ENCODE assay signal across 8 mouse cellular contexts in genomic region chr2:27973840-27974239, GRCm38 (mm10).
DNase-seq lines count a peak whose midpoint lies in the region; ATAC-seq and TF ChIP-seq lines count a peak whose summit lies in the region.

No protein-coding gene starts in this region.

- dilution Hi-C loops in CH12.LX (cut with MboI; ENCODE audit: extremely low pct_ligation_motif_present, extremely low pct_unique_long_range_greater_than_20kb, low sequenced_read_pairs): no loop called here

- ATAC-seq in CD4-positive, CD25-positive, alpha-beta regulatory T cell, adult 4 months: no peak

- peaks cover 78% of the 10 kb centered on the region for H3K27me3 ChIP-seq in CH12.LX (replicated peaks)
- no peaks in the 10 kb centered on the region for H3K27me3 ChIP-seq in splenic B cell, adult 2 months (ENCODE audit: control insufficient read depth, insufficient read depth, low read length, poor library complexity, severe bottlenecking)

- H3K27ac ChIP-seq in CH12.LX (ENCODE audit: insufficient read depth, low read depth): no peak overlapping the region

- H3K9ac ChIP-seq in CH12.LX (ENCODE audit: insufficient read depth, low read depth): no peak overlapping the region

- peak; percentile 48 for TF ChIP-seq RAD21 in CH12.LX (IDR thresholded peaks at IDR 0.05; ENCODE audit: low read depth, low read length)

- in situ Hi-C loops in CH12.LX (cut with MboI; ENCODE audit: low pct_ligation_motif_present, low pct_unique_long_range_greater_than_20kb, low sequenced_read_pairs): loop anchor here (10.0 to 25.0 kb wide), 2 partner anchors 199 to 412 kb away; no protein-coding TSS in a partner anchor

- TF ChIP-seq EP300 in CH12.LX (IDR thresholded peaks at IDR 0.05; ENCODE audit: low read length): no peak

- peak; percentile 49 for DNase-seq in CD4-positive, CD25-positive, alpha-beta regulatory T cell, adult 2 months (ENCODE audit: low read depth, low spot score)
- DNase-seq in CH12.LX (ENCODE audit: extremely low read depth): peak; percentile 24
- peak; percentile 35 for DNase-seq in cerebellum, adult 11-12 months
- DNase-seq in frontal cortex, postnatal 25 days (ENCODE audit: low spot score in 2 of 2): peak; percentile 55 to 68
- DNase-seq in layer of hippocampus, adult 18-20 months (ENCODE audit: low spot score in 2 of 2): peak; percentile 18 to 72
- peak; percentile 80 for DNase-seq in lung, postnatal 14 days
- DNase-seq in splenic B cell, adult 2 months (ENCODE audit: low read depth, low spot score): peak; percentile 44

- H3K79me2 ChIP-seq in CH12.LX (replicated peaks; ENCODE audit: control insufficient read depth, extremely low read depth, insufficient read depth, poor library complexity, severe bottlenecking): no peaks in the 10 kb centered on the region

- H3K4me2 ChIP-seq in CH12.LX (ENCODE audit: insufficient read depth, low read depth, poor library complexity, severe bottlenecking): no peak overlapping the region

- H3K4me1 ChIP-seq in CH12.LX (ENCODE audit: control insufficient read depth in 1 of 2, insufficient read depth in 2 of 2): no peaks in the 10 kb centered on the region

- H3K4me3 ChIP-seq in CH12.LX (replicated peaks in 1 of 3; ENCODE audit: low read depth in 2 of 3, low read length in 2 of 3, poor library complexity in 1 of 3): no peak overlapping the region

- no peaks in the 10 kb centered on the region for H3K36me3 ChIP-seq in CH12.LX (replicated peaks in 1 of 2; ENCODE audit: control insufficient read depth in 1 of 2, insufficient read depth in 1 of 2, low read length in 1 of 2)
- H3K36me3 ChIP-seq in splenic B cell, adult 2 months (ENCODE audit: control insufficient read depth, insufficient read depth, low read length, poor library complexity, severe bottlenecking): no peaks in the 10 kb centered on the region

- no peak for TF ChIP-seq POLR2A in CH12.LX (IDR thresholded peaks at IDR 0.05; ENCODE audit: low read depth, low read length)

- TF ChIP-seq CTCF in CH12.LX (conservative IDR thresholded peaks at IDR 0.05 in 1 of 2, IDR thresholded peaks at IDR 0.05 in 1 of 2; ENCODE audit: low read depth in 2 of 2, low read length in 2 of 2): peak; percentile 69 to 76

- H3K9me3 ChIP-seq in CH12.LX (replicated peaks; ENCODE audit: low read length): peaks cover 6% of the 10 kb centered on the region

TF ChIP-seq in CH12.LX, 34 proteins besides CTCF, POLR2A, EP300 and RAD21:
- TF ChIP-seq SMC3 (IDR thresholded peaks at IDR 0.05; ENCODE audit: low read depth, low read length): peak; percentile 69
- TF ChIP-seq CHD2 (IDR thresholded peaks at IDR 0.05; ENCODE audit: low read length): no peak

Comparison
In these comparisons a context has a peak if more than half of its experiments do, and no peak if none do; other contexts are left out.
1. DNase-seq: peak in every context shown above with its lines; median percentile 80 in lung, postnatal 14 days; 62 in frontal cortex, postnatal 25 days; 49 in CD4-positive, CD25-positive, alpha-beta regulatory T cell, adult 2 months; 45 in layer of hippocampus, adult 18-20 months; 44 in splenic B cell, adult 2 months; 35 in cerebellum, adult 11-12 months; 24 in CH12.LX.